Mouse (Mus musculus) Patski (cell line): Measurements from ENCODE around the gene Ripor3. TPM values are rescaled to one million over a fixed set of nuclear protein-coding genes. Genes with fewer than 3 reads are reported as not detected.
A peak's percentile ranks its signal among the peaks of the same experiment; 100 is the strongest.

Experiments used
- ATAC-seq: fragments of 100-300 bp; one replicate; pipeline ENCODE4 v1.8.0; 2021
- CTCF ChIA-PET: fragments of 350-600 bp; sonication (Branson Sonifier 250); formaldehyde crosslinking; loops from one replicate; lab custom pipeline; 2022; ENCODE audit warnings: inconsistent platforms; lab: Charles Lee
- POLR2A ChIA-PET: fragments of 350-600 bp; sonication (Branson Sonifier 250); formaldehyde crosslinking; loops from one replicate; lab custom pipeline; 2022; ENCODE audit warnings: antibody characterized with exemption, inconsistent platforms; lab: Charles Lee
- DNase-seq: peaks from one replicate; pipeline ENCODE4 v3.0.0-alpha.2; 2011; ENCODE audit warnings: low read depth, low spot score
- H3K27me3 ChIP-seq: fragments of 371-371 bp; one replicate; pipeline ENCODE4 v1.5.1; 2021
- CTCF ChIP-seq: fragments of 100-300 bp; IDR thresholded peaks from one replicate; pipeline ENCODE4 v1.5.1; 2021
- in situ Hi-C: fragments of 300-500 bp; cut with MboI; formaldehyde crosslinking; loops from 3 replicates; pipeline ENCODE4 v1.11.1; 2018; ENCODE audit warnings: low pct_unique_long_range_greater_than_20kb, mixed read lengths
- polyA plus RNA-seq: library from polyadenylated mRNA; unstranded; gene quantifications from one replicate; pipeline ENCODE4 v1.2.3, GENCODE M21; 2021

Ripor3 gene
- polyA plus RNA-seq, 1 experiment from 2014 or later: 0.39 TPM

DNA sequence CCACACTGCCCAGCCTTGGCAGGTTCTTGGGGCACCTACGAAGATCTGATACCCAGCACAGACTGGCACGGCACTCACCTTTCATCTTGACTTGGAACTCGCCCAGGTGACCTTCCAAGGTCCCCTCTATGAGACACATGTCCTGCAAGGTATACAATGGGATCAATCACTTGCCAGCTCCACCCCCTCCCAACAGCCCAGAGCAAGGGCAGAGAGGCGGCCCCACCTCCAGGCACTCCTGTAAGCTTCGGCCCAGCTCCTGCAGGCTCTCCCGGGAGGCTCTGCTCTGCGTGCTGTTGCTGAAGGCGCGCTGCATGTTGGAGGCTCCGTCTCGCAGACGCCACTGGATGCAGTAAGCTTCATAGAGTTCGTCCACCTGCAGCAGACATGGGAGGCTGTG lies 17.2 kb downstream of the Ripor3 start:
- DNase-seq (no peak), ATAC-seq (no peak)
- no peaks in the 10 kb centered on the region for H3K27me3 ChIP-seq
- in situ Hi-C loops: no loop called here
- POLR2A ChIA-PET: no interaction called here
- TF ChIP-seq CTCF: no peak
- CTCF ChIA-PET: interaction anchor here (0.8 kb wide), 1 partner anchor 9 kb away, joined by 3 read pairs; no protein-coding TSS in a partner anchor

DNA sequence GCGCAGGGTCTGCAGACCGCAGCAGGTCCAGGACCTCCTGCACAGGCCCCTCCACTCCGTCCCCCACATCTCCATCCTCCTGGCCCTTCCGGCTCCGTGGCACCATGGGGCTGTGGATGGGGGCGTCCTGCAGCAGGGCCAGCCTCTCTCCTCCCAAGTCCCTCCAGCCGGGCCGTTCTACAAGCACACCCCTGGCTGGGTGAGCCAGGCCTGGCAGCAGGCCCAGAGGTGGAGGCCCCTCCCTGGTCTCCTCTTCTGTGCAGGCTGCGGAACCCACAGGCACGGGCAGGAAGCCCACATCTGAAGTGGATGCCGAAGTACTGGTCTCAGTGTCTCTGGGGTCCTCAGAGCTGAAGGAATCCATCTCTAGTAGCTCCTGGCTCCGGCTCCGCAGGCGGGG lies 21.1 kb downstream of the Ripor3 start:
- DNase-seq (peak; percentile 31), ATAC-seq (no peak)
- ChIA-PET POLR2A (no interaction called here), CTCF (no interaction called here)
- no peaks in the 10 kb centered on the region for H3K27me3 ChIP-seq
- in situ Hi-C loops: no loop called here
- no peak for TF ChIP-seq CTCF

DNA sequence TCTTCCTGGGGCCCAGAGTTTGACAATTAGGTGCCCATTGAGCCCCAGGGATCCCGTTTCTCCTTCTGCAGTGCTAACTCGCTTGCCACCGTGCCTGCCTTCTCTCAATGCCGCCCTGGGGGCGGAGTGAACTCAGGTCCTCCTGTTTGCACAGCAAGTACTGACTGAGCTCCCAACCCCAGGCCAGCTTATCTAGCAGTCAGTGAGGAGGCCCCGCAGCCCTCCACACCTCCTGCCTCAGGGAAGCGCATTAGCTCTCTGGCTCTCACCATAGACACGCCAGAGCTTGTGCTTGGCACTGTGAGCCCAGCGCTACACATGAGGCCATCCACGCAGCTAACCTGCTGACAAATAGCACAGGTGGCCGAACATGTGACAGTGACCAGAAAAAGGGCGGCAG lies 22.8 kb downstream of the Ripor3 start:
- no peak for DNase-seq
- no peak for ATAC-seq
- H3K27me3 ChIP-seq: no peaks in the 10 kb centered on the region
- CTCF ChIA-PET: interaction anchor here (1.2 to 3.2 kb wide), 4 partner anchors 20 to 110 kb away, joined by 4 to 22 read pairs (median 6); partner anchors contain the start of gene Ripor3
- POLR2A ChIA-PET: interaction anchor here (1.5 kb wide), 1 partner anchor 25 kb away, joined by 3 read pairs; no protein-coding TSS in a partner anchor
- no peak for TF ChIP-seq CTCF
- in situ Hi-C loops: no loop called here

DNA sequence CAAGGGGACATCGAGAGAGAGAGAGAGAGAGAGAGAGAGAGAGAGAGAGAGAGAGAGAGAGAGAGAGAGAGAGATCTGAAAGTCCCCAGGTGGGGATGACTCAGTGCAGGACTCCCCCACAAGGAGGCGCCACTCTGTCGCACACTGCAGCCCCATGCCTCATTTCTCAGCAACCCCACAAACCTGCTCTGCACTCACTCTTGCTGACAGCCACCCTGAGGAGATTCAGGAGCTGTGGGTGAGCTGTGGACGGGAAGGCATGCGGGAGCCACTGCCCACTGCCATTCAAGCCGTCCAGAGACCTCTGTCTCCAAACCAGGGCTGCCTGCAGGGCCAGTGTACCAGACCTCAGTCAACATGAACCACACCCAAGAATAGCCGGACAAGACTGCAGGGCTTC lies 23.7 kb downstream of the Ripor3 start:
- in situ Hi-C loops: no loop called here
- DNase-seq: no peak
- ChIA-PET POLR2A (interaction anchor here (1.5 kb wide), 1 partner anchor 26 kb away, joined by 3 read pairs; no protein-coding TSS in a partner anchor), CTCF (interaction anchor here (1.2 to 3.2 kb wide), 5 partner anchors 21 to 111 kb away, joined by 3 to 22 read pairs (median 5); partner anchors contain the start of gene Ripor3)
- TF ChIP-seq CTCF: no peak
- ATAC-seq: no peak
- H3K27me3 ChIP-seq: no peaks in the 10 kb centered on the region

GRCm38 (mm10) chr2:167984946-167985345 lies 25.5 kb downstream of the Ripor3 start:
- DNase-seq (no peak), ATAC-seq (no peak)
- no peaks in the 10 kb centered on the region for H3K27me3 ChIP-seq
- TF ChIP-seq CTCF: no peak
- POLR2A ChIA-PET: interaction anchor here (0.5 to 1.3 kb wide), 2 partner anchors 31 to 51 kb away, joined by 3 to 9 read pairs; no protein-coding TSS in a partner anchor
- in situ Hi-C loops: no loop called here
- CTCF ChIA-PET: interaction anchor here (3.2 kb wide), 1 partner anchor 26 kb away, joined by 22 read pairs; the partner anchor contains the start of gene Ripor3

- CTCF ChIA-PET: interaction anchor here (0.9 kb wide), 1 partner anchor 35 kb away, joined by 3 read pairs; no protein-coding TSS in a partner anchor
- in situ Hi-C loops: no loop called here
- H3K27me3 ChIP-seq: no peaks in the 10 kb centered on the region
- POLR2A ChIA-PET: interaction anchor here (0.5 to 1.3 kb wide), 2 partner anchors 30 to 51 kb away, joined by 3 to 9 read pairs; no protein-coding TSS in a partner anchor
- no peak for ATAC-seq
- no peak for TF ChIP-seq CTCF
- no peak for DNase-seq
Observed at GRCm38 (mm10) chr2:167984371-167984770, 26.0 kb downstream of the Ripor3 start.

- ChIA-PET POLR2A (no interaction called here), CTCF (interaction anchor here (1.0 kb wide), 1 partner anchor 12 kb away, joined by 3 read pairs; no protein-coding TSS in a partner anchor)
- in situ Hi-C loops: no loop called here
- ATAC-seq (no peak), DNase-seq (no peak)
- TF ChIP-seq CTCF: no peak
- no peaks in the 10 kb centered on the region for H3K27me3 ChIP-seq
Observed at GRCm38 (mm10) chr2:167982646-167983045, 27.8 kb downstream of the Ripor3 start.

GRCm38 (mm10) chr2:167980391-167980790 lies 30.0 kb downstream of the Ripor3 start:
- ATAC-seq (no peak), DNase-seq (no peak)
- H3K27me3 ChIP-seq: no peaks in the 10 kb centered on the region
- in situ Hi-C loops: no loop called here
- TF ChIP-seq CTCF: no peak
- ChIA-PET CTCF (no interaction called here), POLR2A (no interaction called here)

DNA sequence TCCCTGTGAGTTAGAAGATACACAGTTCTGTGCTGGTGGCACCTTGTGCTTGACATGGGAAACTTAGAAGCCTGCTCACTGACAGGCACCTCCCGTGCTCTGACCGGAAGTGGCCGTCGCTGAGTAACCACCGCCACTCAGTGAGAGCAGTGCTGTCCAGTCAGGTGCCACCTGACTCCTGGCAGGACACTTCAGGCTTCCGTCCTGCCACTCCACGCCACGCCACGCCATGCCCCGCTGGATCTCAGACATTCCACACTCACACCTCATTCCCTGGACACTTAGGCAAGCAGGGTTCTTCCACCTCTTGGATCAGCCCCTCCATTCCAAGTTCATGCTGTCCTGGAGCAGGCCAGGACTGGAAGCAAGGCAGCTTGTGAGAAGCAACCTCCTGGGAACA lies 32.1 kb downstream of the Ripor3 start:
- CTCF ChIA-PET: no interaction called here
- ATAC-seq (peak; percentile 36), DNase-seq (no peak)
- POLR2A ChIA-PET: no interaction called here
- in situ Hi-C loops: loop anchor here (10.0 kb wide), 1 partner anchor 73 kb away; no protein-coding TSS in a partner anchor
- H3K27me3 ChIP-seq: no peaks in the 10 kb centered on the region
- TF ChIP-seq CTCF: no peak

DNA sequence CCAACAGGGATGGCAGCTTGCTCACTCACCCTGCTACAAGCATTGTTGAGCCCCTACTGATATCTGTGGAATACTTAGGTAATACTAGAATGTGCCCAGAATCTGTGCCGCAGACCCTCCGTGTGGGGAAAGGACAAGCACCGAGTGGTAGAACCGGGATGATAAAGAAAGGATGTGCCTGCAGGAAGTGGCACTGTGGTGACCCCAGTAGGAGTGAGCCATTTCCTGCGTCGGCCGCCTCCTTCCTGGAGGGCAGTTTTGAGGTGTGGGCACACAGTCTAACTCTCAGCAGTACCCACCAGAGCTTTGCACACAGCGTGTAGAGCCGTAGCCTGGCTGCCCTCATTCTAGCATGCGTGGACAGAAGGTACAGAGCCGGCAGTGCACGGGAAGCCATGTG lies 34.7 kb downstream of the Ripor3 start:
- no peak for ATAC-seq
- no peak for TF ChIP-seq CTCF
- H3K27me3 ChIP-seq: no peaks in the 10 kb centered on the region
- in situ Hi-C loops: loop anchor here (10.0 kb wide), 1 partner anchor 71 kb away; no protein-coding TSS in a partner anchor
- CTCF ChIA-PET: no interaction called here
- POLR2A ChIA-PET: no interaction called here
- DNase-seq: no peak

DNA sequence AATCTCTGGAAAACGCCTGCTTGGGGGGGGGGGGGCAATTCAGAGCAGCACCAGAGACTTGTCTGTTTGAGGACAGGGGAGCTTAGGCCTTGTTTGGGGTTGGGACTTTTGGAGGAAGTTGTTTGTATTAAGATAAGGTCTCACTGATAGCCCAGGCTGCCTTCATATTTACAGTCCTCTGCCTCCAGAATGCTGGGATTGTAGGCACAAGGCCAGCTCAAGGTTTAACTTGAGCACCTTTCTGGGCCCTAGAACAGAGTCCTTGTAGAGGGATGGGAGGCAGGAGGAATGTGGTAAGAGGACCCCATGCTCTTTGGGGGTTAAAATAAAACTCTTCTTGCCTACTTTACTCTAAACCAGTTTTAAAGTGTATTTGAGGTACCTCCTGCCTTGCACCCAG lies 37.6 kb downstream of the Ripor3 start:
- no peak for DNase-seq
- CTCF ChIA-PET: interaction anchor here (1.0 to 1.1 kb wide), 2 partner anchors 12 to 80 kb away, joined by 3 read pairs; no protein-coding TSS in a partner anchor
- TF ChIP-seq CTCF: no peak
- POLR2A ChIA-PET: interaction anchor here (0.6 kb wide), 1 partner anchor 17 kb away, joined by 4 read pairs; no protein-coding TSS in a partner anchor
- no peak for ATAC-seq
- no peaks in the 10 kb centered on the region for H3K27me3 ChIP-seq
- in situ Hi-C loops: loop anchor here (10.0 kb wide), 1 partner anchor 68 kb away; no protein-coding TSS in a partner anchor
